30 mouse cellular contexts compared by ENCODE assay signal in the genomic region with DNA sequence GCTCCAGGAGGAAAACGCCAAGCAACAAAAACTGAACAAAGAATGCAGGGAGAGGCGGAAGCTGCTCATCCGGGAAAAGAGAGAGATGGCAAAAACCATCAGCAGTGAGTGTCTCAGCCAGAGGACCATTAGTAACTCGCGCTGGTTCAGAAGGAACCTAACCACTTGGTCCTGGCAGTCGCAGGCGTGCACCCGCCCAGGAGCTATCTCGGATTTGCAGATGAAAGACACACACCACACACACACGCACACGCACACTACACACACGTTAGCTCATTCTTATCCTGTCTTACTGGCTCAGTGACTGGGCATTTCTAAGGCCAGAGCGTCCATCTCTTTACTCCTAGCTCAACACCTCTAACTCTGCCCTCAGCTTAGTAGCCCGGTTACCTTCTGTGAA.
DNase-seq lines count a peak whose midpoint lies in the region; ATAC-seq and TF ChIP-seq lines count a peak whose summit lies in the region.
"Had no signal": no experiment of that assay in that cellular context is flagged by ENCODE, and none has a peak within 500 bp of the region (broad histone marks: within the 10 kb centered on the region; RNA-seq: fewer than 3 reads in every experiment).

No protein-coding gene starts in this region.

- H3K27me3 ChIP-seq in liver, embryonic 13.5 days: no peaks in the 10 kb centered on the region
- peaks cover 14% of the 10 kb centered on the region for H3K27me3 ChIP-seq in liver, embryonic 12.5 days (replicated peaks)
- peaks cover 4% of the 10 kb centered on the region; the same call in 1 of the 2 replicates for H3K27me3 ChIP-seq in E14TG2a.4 (ENCODE audit: insufficient read depth, low read length)
- H3K27me3 ChIP-seq in heart, embryonic 11.5 days (ENCODE audit: control insufficient read depth, insufficient read depth, low read length): no peaks in the 10 kb centered on the region
- H3K27me3 ChIP-seq: kidney, embryonic 15.5 days; limb, embryonic 13.5 days; liver, embryonic 15.5 days; midbrain, embryonic 15.5 days had no signal

- no peak overlapping the region for H3K4me2 ChIP-seq in liver, embryonic 13.5 days
- no peak overlapping the region for H3K4me2 ChIP-seq in liver, embryonic 12.5 days
- no peak overlapping the region for H3K4me2 ChIP-seq in heart, embryonic 11.5 days
- H3K4me2 ChIP-seq: heart, embryonic 13.5 days; hindbrain, embryonic 14.5 days; kidney, embryonic 15.5 days; limb, embryonic 13.5 days; liver, embryonic 15.5 days; lung, embryonic 14.5 days; midbrain, embryonic 15.5 days had no signal

- WGBS in liver, embryonic 13.5 days (ENCODE audit: insufficient replicate concordance): 62% methylated on average over 14 of the region's 14 CpGs
- 70% methylated on average over 14 of the region's 14 CpGs for WGBS in liver, embryonic 12.5 days (ENCODE audit: insufficient replicate concordance)
- WGBS in heart, embryonic 11.5 days (ENCODE audit: insufficient replicate concordance): 80% methylated on average over 14 of the region's 14 CpGs

- no peak overlapping the region for H3K27ac ChIP-seq in liver, embryonic 13.5 days
- no peak overlapping the region for H3K27ac ChIP-seq in liver, embryonic 12.5 days
- H3K27ac ChIP-seq in ES-E14 (ENCODE audit: insufficient read depth, low read depth, low read length, poor library complexity, severe bottlenecking): no peak overlapping the region
- H3K27ac ChIP-seq in heart, embryonic 11.5 days (ENCODE audit: low read depth, low read length): no peak overlapping the region
- H3K27ac ChIP-seq: forebrain, embryonic 10.5 days; heart, adult 2 months; heart, embryonic 13.5 days; hindbrain, embryonic 14.5 days; kidney, embryonic 15.5 days; layer of hippocampus, adult 2 months; left cerebral cortex, adult 2 months; limb, embryonic 13.5 days; liver, embryonic 15.5 days; midbrain, embryonic 15.5 days had no signal

- no peaks in the 10 kb centered on the region for H3K9me3 ChIP-seq in liver, embryonic 13.5 days (replicated peaks)
- no peaks in the 10 kb centered on the region for H3K9me3 ChIP-seq in liver, embryonic 12.5 days (replicated peaks)
- H3K9me3 ChIP-seq in E14TG2a.4 (ENCODE audit: low read length) (peaks cover 7% of the 10 kb centered on the region; the same call in 1 of the 2 replicates), ES-E14 (ENCODE audit: control insufficient read depth, insufficient read depth, low read depth, low read length) (no peaks in the 10 kb centered on the region)
- no peaks in the 10 kb centered on the region for H3K9me3 ChIP-seq in heart, embryonic 11.5 days (replicated peaks; ENCODE audit: control insufficient read depth, low read length)
- H3K9me3 ChIP-seq: forebrain, embryonic 10.5 days; G1E; heart, embryonic 13.5 days; kidney, embryonic 15.5 days; liver, embryonic 15.5 days; megakaryocyte, embryonic 14.5 days; midbrain, embryonic 15.5 days had no signal

- no peaks in the 10 kb centered on the region for H3K36me3 ChIP-seq in liver, embryonic 13.5 days
- H3K36me3 ChIP-seq in liver, embryonic 12.5 days: no peaks in the 10 kb centered on the region
- H3K36me3 ChIP-seq in E14TG2a.4 (ENCODE audit: insufficient read depth, low read length) (no peaks in the 10 kb centered on the region), ES-E14 (ENCODE audit: control insufficient read depth, insufficient read depth, low read length, poor library complexity, severe bottlenecking) (no peaks in the 10 kb centered on the region)
- H3K36me3 ChIP-seq in heart, embryonic 11.5 days (ENCODE audit: control insufficient read depth, insufficient read depth, low read length): no peaks in the 10 kb centered on the region
- H3K36me3 ChIP-seq: G1E; heart, embryonic 13.5 days; kidney, embryonic 15.5 days; limb, embryonic 13.5 days; liver, embryonic 15.5 days; midbrain, embryonic 15.5 days had no signal

- no peaks in the 10 kb centered on the region for H3K4me1 ChIP-seq in liver, embryonic 13.5 days (replicated peaks)
- no peaks in the 10 kb centered on the region for H3K4me1 ChIP-seq in liver, embryonic 12.5 days
- H3K4me1 ChIP-seq in E14TG2a.4 (replicated peaks; ENCODE audit: low read depth, low read length) (peaks cover 11% of the 10 kb centered on the region; the same call in 1 of the 2 replicates), ES-E14 (ENCODE audit: control insufficient read depth in 2 of 2, insufficient read depth in 2 of 2, low read length in 2 of 2, poor library complexity in 1 of 2) (peaks cover 0 to 4% of the 10 kb centered on the region in 2 experiments; a peak in 2 of 4 replicates)
- H3K4me1 ChIP-seq in heart, embryonic 11.5 days (ENCODE audit: control insufficient read depth, insufficient read depth, low read length): no peaks in the 10 kb centered on the region; the same call in 1 of the 2 replicates
- H3K4me1 ChIP-seq: forebrain, embryonic 10.5 days; heart, embryonic 13.5 days; liver, embryonic 15.5 days; megakaryocyte, embryonic 14.5 days; midbrain, embryonic 15.5 days had no signal

- no peak for ATAC-seq in liver, embryonic 13.5 days (ENCODE audit: low read depth)
- no peak for ATAC-seq in liver, embryonic 12.5 days
- no peak for ATAC-seq in heart, embryonic 11.5 days (replicated peaks; ENCODE audit: insufficient number of reproducible peaks, low FRiP score, low TSS enrichment)
- ATAC-seq: CD4-positive, CD25-positive, alpha-beta regulatory T cell, adult 4 months; forebrain, postnatal 0 days; midbrain, embryonic 15.5 days had no signal

- no peak overlapping the region for H3K4me3 ChIP-seq in liver, embryonic 13.5 days (replicated peaks)
- H3K4me3 ChIP-seq in liver, embryonic 12.5 days: no peak overlapping the region
- H3K4me3 ChIP-seq in E14TG2a.4 (replicated peaks; ENCODE audit: low read length): peak overlapping the region; percentile 69
- peak overlapping the region; percentile 33 to 66 for H3K4me3 ChIP-seq in ES-E14 (ENCODE audit: insufficient read depth in 1 of 2, low read depth in 1 of 2, low read length in 2 of 2, poor library complexity in 1 of 2, severe bottlenecking in 1 of 2)
- H3K4me3 ChIP-seq in heart, embryonic 11.5 days (ENCODE audit: low read depth, low read length): no peak overlapping the region
- H3K4me3 ChIP-seq: forebrain, embryonic 10.5 days; heart, adult 2 months; heart, embryonic 13.5 days; kidney, embryonic 15.5 days; layer of hippocampus, adult 2 months; left cerebral cortex, adult 2 months; limb, embryonic 13.5 days; liver, embryonic 15.5 days; megakaryocyte, embryonic 14.5 days; midbrain, embryonic 15.5 days had no signal

- in situ Hi-C loops in ES-E14 (cut with MboI; ENCODE audit: low sequenced_read_pairs in 2 of 2, unreplicated experiment in 2 of 2): no loop called here

- no peak overlapping the region for H3K9ac ChIP-seq in liver, embryonic 13.5 days
- H3K9ac ChIP-seq in liver, embryonic 12.5 days: no peak overlapping the region
- peak overlapping the region; percentile 62; the same call in 1 of the 2 replicates for H3K9ac ChIP-seq in ES-E14 (ENCODE audit: insufficient read depth, low read depth, low read length, poor library complexity, severe bottlenecking)
- H3K9ac ChIP-seq in heart, embryonic 11.5 days (ENCODE audit: low read depth, low read length): no peak overlapping the region
- H3K9ac ChIP-seq: forebrain, postnatal 0 days; heart, embryonic 13.5 days; hindbrain, embryonic 14.5 days; kidney, embryonic 15.5 days; limb, embryonic 13.5 days; liver, embryonic 15.5 days; lung, embryonic 14.5 days; midbrain, embryonic 15.5 days had no signal

- DNase-seq in liver, embryonic 13.5 days: peak; percentile 68
- DNase-seq in ES-E14 (ENCODE audit: low read depth, low spot score): peak; percentile 20
- DNase-seq in c-Kit-positive CD71-positive TER-119-positive erythroid progenitor cells, embryonic 14.5 days (ENCODE audit: low spot score): peak; percentile 59
- DNase-seq in ovary, postnatal 36 days (ENCODE audit: low spot score): no peak
- DNase-seq: adrenal gland, postnatal 14 days; cerebellum, adult 8-10 months; cerebellum, postnatal 25 days; forebrain, postnatal 0 days; heart, adult 2 months; heart, postnatal 10 days; kidney, adult 18-20 months; kidney, postnatal 25 days; lung, embryonic 14.5 days; right cerebral cortex, postnatal 4 days; thymus, postnatal 14 days had no signal

- TF ChIP-seq CTCF in E14TG2a.4 (conservative IDR thresholded peaks at IDR 0.05; ENCODE audit: low read length): no peak

TF ChIP-seq in ES-E14, 5 proteins besides CTCF, POLR2A, EP300 and RAD21:
- TF ChIP-seq HCFC1 (IDR thresholded peaks at IDR 0.05; ENCODE audit: borderline replicate concordance, insufficient read depth, low read length): no peak
- no peak for TF ChIP-seq MAFK (IDR thresholded peaks at IDR 0.05; ENCODE audit: insufficient read depth, low read depth, low read length)
- no peak for TF ChIP-seq CHD2 (IDR thresholded peaks at IDR 0.05; ENCODE audit: low read depth, low read length)
- no peak for TF ChIP-seq ZNF384 (IDR thresholded peaks at IDR 0.05; ENCODE audit: low read depth, low read length)
- no peak for TF ChIP-seq ZC3H11A (IDR thresholded peaks at IDR 0.05; ENCODE audit: borderline replicate concordance, low read depth, low read length)
TF ChIP-seq in ES-E14: peak in this region for 0.

Comparison
In these comparisons a context has a peak if more than half of its experiments do, and no peak if none do; other contexts are left out.
1. H3K4me3 ChIP-seq: peak in E14TG2a.4 (single experiment) and ES-E14 (2 of 2); none in liver, embryonic 13.5 days (single experiment), liver, embryonic 12.5 days (single experiment) and heart, embryonic 11.5 days (single experiment).